Mouse (Mus musculus): ENCODE measurements around the gene Mgat4a. TPM values are rescaled to one million over a fixed set of nuclear protein-coding genes. Genes with fewer than 3 reads are reported as not detected.

Gene Mgat4a
- polyA plus RNA-seq, 2 experiments = 0.77 to 0.91 TPM

DNA sequence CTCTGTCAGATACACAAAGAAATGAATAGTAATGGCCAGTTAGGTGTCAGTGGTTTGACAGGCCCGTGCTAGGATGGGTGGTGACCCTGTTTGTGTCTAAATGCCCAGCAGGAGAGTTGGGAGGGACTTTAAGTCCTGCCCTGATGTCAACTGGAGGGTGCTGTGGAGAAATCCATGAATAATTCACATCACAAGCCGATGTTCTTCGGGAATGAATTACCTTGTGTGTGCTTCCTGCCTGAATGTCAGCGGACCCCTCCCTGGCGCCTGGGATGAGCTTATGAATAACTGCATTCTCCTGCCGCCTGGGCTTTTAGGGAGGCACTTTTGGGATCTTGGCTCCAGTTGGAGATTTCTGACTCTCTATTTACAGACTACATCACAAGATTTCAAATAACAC lies 24.6 kb upstream of the Mgat4a start:
- DNase-seq (ENCODE audit: low read depth in 3 of 3, low spot score in 3 of 3) = no peak
- Histone ChIP-seq H3K9me3 (ENCODE audit: control insufficient read depth, low read length) (no peaks in the 10 kb centered on the region), H3K27me3 (ENCODE audit: control insufficient read depth, insufficient read depth, low read length) (no peaks in the 10 kb centered on the region), H3K9ac (replicated peaks) (no peak overlapping the region; the same call in 1 of the 2 replicates), H3K27ac (no peak overlapping the region), H3K4me1 (replicated peaks; ENCODE audit: control insufficient read depth in 2 of 2, insufficient read depth in 2 of 2, low read length in 1 of 2) (no peaks in the 10 kb centered on the region), H3K36me3 (replicated peaks; ENCODE audit: control insufficient read depth, insufficient read depth, low read depth) (no peaks in the 10 kb centered on the region), H3K4me3 (ENCODE audit: insufficient read depth in 1 of 2, low read depth in 2 of 2, low read length in 2 of 2) (no peak overlapping the region), H3K4me2 (ENCODE audit: low read depth) (no peak overlapping the region)
- whole genome bisulfite sequencing (ENCODE audit: insufficient replicate concordance) = 49% methylated on average over 6 of the region's 6 CpGs
- no peak for ATAC-seq (ENCODE audit: insufficient read depth)
- TF ChIP-seq CTCF (IDR thresholded peaks at IDR 0.05; ENCODE audit: low read depth) (no peak), EP300 (IDR thresholded peaks at IDR 0.05; ENCODE audit: low read depth) (no peak)

DNA sequence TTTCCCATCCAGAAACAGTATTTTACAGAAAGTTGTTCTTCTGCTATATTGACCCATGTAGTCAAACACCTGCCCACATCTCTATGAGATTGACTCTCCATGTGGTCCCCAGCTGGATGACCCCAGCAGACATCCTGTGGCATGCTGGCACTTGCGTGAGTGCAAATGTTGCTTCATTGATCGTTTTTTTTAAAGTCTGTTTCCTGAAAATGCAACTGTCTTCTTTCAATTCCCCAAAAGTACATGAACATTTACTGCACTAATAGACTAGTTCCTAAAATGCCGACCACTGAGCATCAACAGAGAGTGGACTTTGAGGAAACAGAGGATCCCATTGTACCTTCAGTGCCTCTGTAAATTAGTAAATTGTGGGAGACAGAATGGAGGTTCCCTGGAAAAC lies 21.1 kb upstream of the Mgat4a start:
- H3K36me3 ChIP-seq (replicated peaks; ENCODE audit: control insufficient read depth, insufficient read depth, low read depth) = no peaks in the 10 kb centered on the region
- ATAC-seq (ENCODE audit: insufficient read depth) (no peak), DNase-seq (ENCODE audit: low read depth in 3 of 3, low spot score in 3 of 3) (no peak)
- H3K4me3 ChIP-seq (ENCODE audit: insufficient read depth in 1 of 2, low read depth in 2 of 2, low read length in 2 of 2) = no peak overlapping the region
- H3K4me2 ChIP-seq (ENCODE audit: low read depth) = no peak overlapping the region
- H3K9me3 ChIP-seq (ENCODE audit: control insufficient read depth, low read length) = no peaks in the 10 kb centered on the region
- no peak for TF ChIP-seq CTCF (IDR thresholded peaks at IDR 0.05; ENCODE audit: low read depth)
- TF ChIP-seq EP300 (IDR thresholded peaks at IDR 0.05; ENCODE audit: low read depth) = no peak
- H3K27ac ChIP-seq = no peak overlapping the region
- peaks cover 0 to 2% of the 10 kb centered on the region in 2 experiments; a peak in 1 of 4 replicates for H3K4me1 ChIP-seq (replicated peaks; ENCODE audit: control insufficient read depth in 2 of 2, insufficient read depth in 2 of 2, low read length in 1 of 2)
- WGBS (ENCODE audit: insufficient replicate concordance) = 45% methylated on average over 3 of the region's 3 CpGs
- no peaks in the 10 kb centered on the region for H3K27me3 ChIP-seq (ENCODE audit: control insufficient read depth, insufficient read depth, low read length)
- H3K9ac ChIP-seq (replicated peaks) = no peak overlapping the region

DNA sequence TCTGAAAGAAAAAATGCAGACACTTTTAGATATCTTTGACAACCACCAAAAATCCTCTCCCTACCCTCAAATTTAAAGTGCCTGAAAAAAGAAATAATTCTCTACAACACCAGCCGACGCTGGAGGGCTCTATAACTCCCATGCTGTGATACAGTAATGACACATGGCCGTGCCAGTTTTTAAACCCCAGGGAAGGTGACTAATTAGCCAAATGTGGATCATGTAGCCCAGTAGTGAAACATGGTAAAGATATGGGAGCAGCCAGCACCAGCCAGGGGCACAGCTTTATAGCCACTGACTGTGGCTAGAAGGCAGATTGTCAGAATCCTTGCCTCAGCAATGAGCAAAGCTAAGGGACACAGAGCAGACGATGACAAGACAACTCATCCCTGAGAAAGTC lies 19.5 kb upstream of the Mgat4a start:
- TF ChIP-seq CTCF (IDR thresholded peaks at IDR 0.05; ENCODE audit: low read depth) (no peak), EP300 (IDR thresholded peaks at IDR 0.05; ENCODE audit: low read depth) (no peak)
- H3K27ac ChIP-seq = no peak overlapping the region
- H3K4me1 ChIP-seq (replicated peaks; ENCODE audit: control insufficient read depth in 2 of 2, insufficient read depth in 2 of 2, low read length in 1 of 2) = peaks cover 0 to 2% of the 10 kb centered on the region in 2 experiments; a peak in 1 of 4 replicates
- H3K27me3 ChIP-seq (ENCODE audit: control insufficient read depth, insufficient read depth, low read length) = no peaks in the 10 kb centered on the region
- ATAC-seq (ENCODE audit: insufficient read depth) = no peak
- DNase-seq (ENCODE audit: low read depth in 3 of 3, low spot score in 3 of 3) = no peak
- no peaks in the 10 kb centered on the region for H3K9me3 ChIP-seq (ENCODE audit: control insufficient read depth, low read length)
- no peaks in the 10 kb centered on the region for H3K36me3 ChIP-seq (replicated peaks; ENCODE audit: control insufficient read depth, insufficient read depth, low read depth)
- no peak overlapping the region for H3K4me2 ChIP-seq (ENCODE audit: low read depth)
- WGBS (ENCODE audit: insufficient replicate concordance) = 63% methylated on average over 4 of the region's 4 CpGs
- no peak overlapping the region for H3K9ac ChIP-seq (replicated peaks)
- no peak overlapping the region for H3K4me3 ChIP-seq (ENCODE audit: insufficient read depth in 1 of 2, low read depth in 2 of 2, low read length in 2 of 2)

DNA sequence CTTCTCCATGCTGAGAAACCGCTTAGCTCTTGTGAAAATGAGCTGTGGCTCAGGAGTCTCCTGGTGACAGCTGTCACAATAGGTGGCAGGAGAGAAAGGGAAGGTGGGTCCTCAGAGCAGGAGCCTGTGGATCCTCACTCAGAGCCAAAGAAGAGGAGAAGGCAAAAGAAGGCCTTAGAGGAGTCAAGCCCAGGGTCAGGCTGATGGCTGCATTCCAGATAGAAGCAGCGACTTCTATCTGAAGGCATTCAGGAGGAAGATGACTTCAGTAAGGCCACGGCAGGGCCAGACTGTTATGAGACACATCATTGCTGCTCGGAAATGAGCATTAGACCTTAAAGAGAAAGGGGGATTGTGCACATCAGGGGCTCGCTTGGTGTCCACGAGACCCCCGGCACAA lies 11.2 kb upstream of the Mgat4a start:
- Histone ChIP-seq H3K27ac (no peak overlapping the region), H3K27me3 (ENCODE audit: control insufficient read depth, insufficient read depth, low read length) (no peaks in the 10 kb centered on the region), H3K9ac (replicated peaks) (no peak overlapping the region), H3K9me3 (ENCODE audit: control insufficient read depth, low read length) (no peaks in the 10 kb centered on the region), H3K4me1 (replicated peaks; ENCODE audit: control insufficient read depth in 2 of 2, insufficient read depth in 2 of 2, low read length in 1 of 2) (no peaks in the 10 kb centered on the region), H3K4me3 (ENCODE audit: insufficient read depth in 1 of 2, low read depth in 2 of 2, low read length in 2 of 2) (no peak overlapping the region), H3K36me3 (replicated peaks; ENCODE audit: control insufficient read depth, insufficient read depth, low read depth) (no peaks in the 10 kb centered on the region), H3K4me2 (ENCODE audit: low read depth) (no peak overlapping the region)
- TF ChIP-seq EP300 (IDR thresholded peaks at IDR 0.05; ENCODE audit: low read depth) (no peak), CTCF (IDR thresholded peaks at IDR 0.05; ENCODE audit: low read depth) (no peak)
- ATAC-seq (ENCODE audit: insufficient read depth) (no peak), DNase-seq (ENCODE audit: low read depth in 3 of 3, low spot score in 3 of 3) (no peak)
- 63% methylated on average over 7 of the region's 7 CpGs for WGBS (ENCODE audit: insufficient replicate concordance)

DNA sequence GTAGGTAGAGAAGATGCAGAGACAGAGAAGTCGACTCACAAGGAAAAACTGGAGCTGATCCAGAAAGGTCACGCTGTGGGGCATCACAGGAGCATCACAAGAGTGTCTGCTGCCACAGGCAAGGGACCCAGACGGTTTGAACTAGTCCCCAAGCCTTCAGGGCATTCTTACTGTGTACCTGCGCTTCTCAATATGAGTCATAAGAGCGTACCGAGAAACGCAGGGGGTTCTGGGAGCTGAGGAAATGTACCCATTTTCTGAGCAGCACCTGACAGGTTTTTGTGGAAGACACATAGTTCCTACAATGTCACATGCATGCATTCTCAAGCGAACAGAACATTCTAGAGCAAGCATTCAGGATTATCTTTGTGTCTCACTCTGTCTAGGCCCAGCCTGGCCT lies 8.7 kb upstream of the Mgat4a start:
- ATAC-seq (ENCODE audit: insufficient read depth) (no peak), DNase-seq (ENCODE audit: low read depth in 3 of 3, low spot score in 3 of 3) (no peak)
- no peak overlapping the region for H3K9ac ChIP-seq (replicated peaks)
- no peaks in the 10 kb centered on the region for H3K9me3 ChIP-seq (ENCODE audit: control insufficient read depth, low read length)
- H3K27me3 ChIP-seq (ENCODE audit: control insufficient read depth, insufficient read depth, low read length) = no peaks in the 10 kb centered on the region
- H3K27ac ChIP-seq = no peak overlapping the region
- no peak overlapping the region for H3K4me2 ChIP-seq (ENCODE audit: low read depth)
- no peak for TF ChIP-seq CTCF (IDR thresholded peaks at IDR 0.05; ENCODE audit: low read depth)
- TF ChIP-seq EP300 (IDR thresholded peaks at IDR 0.05; ENCODE audit: low read depth) = no peak
- H3K4me1 ChIP-seq (replicated peaks; ENCODE audit: control insufficient read depth in 2 of 2, insufficient read depth in 2 of 2, low read length in 1 of 2) = no peaks in the 10 kb centered on the region
- WGBS (ENCODE audit: insufficient replicate concordance) = 70% methylated on average over 8 of the region's 8 CpGs
- no peak overlapping the region for H3K4me3 ChIP-seq (ENCODE audit: insufficient read depth in 1 of 2, low read depth in 2 of 2, low read length in 2 of 2)
- H3K36me3 ChIP-seq (replicated peaks; ENCODE audit: control insufficient read depth, insufficient read depth, low read depth) = no peaks in the 10 kb centered on the region
